Mouse (Mus musculus) intestine, embryonic 15.5 days (tissue): ENCODE data around the gene Slc28a2. TPM values are rescaled to one million over a fixed set of nuclear protein-coding genes. Genes with fewer than 3 reads are reported as not detected.
"Not testable (repeated sequence)": the region's sequence is repeated elsewhere in the genome, so short reads cannot be mapped to it uniquely, and the experiment has no call there.

Source experiments
- ATAC-seq: fragments of 200-750 bp; cut with Nextera tagmentation; 2 replicates; pipeline ENCODE4 v1.8.0; 2017; ENCODE audit warnings: moderate TSS enrichment, moderate library complexity
- H3K27ac ChIP-seq: fragments of 300-500 bp; sonication (generic); 2 replicates; pipeline ENCODE4 v1.5.1; 2015; ENCODE audit warnings: mild to moderate bottlenecking, inconsistent platforms
- H3K27me3 ChIP-seq: fragments of 300-500 bp; sonication (generic); replicated peaks from 2 replicates; pipeline ENCODE4 v1.6.1; 2015; ENCODE audit warnings: inconsistent platforms
- H3K36me3 ChIP-seq: fragments of 300-500 bp; sonication (generic); 2 replicates; pipeline ENCODE4 v1.6.1; 2015; ENCODE audit warnings: inconsistent platforms
- H3K4me1 ChIP-seq: fragments of 300-500 bp; sonication (generic); replicated peaks from 2 replicates; pipeline ENCODE4 v1.6.1; 2015; ENCODE audit warnings: inconsistent platforms
- H3K4me2 ChIP-seq: fragments of 300-500 bp; sonication (generic); replicated peaks from 2 replicates; pipeline ENCODE4 v1.6.1; 2015; ENCODE audit warnings: mild to moderate bottlenecking, inconsistent platforms
- H3K4me3 ChIP-seq: fragments of 300-500 bp; sonication (generic); replicated peaks from 2 replicates; pipeline ENCODE4 v1.5.1; 2015; ENCODE audit warnings: inconsistent platforms
- H3K9ac ChIP-seq: fragments of 300-500 bp; sonication (generic); 2 replicates; pipeline ENCODE4 v1.6.1; 2015; ENCODE audit warnings: inconsistent platforms
- H3K9me3 ChIP-seq: fragments of 300-500 bp; sonication (generic); 2 replicates; pipeline ENCODE4 v1.6.1; 2016; ENCODE audit warnings: inconsistent platforms
- WGBS: fragments of 180-500 bp; shearing (Covaris S2); methylation state at CpG from one replicate; pipeline ENCODE4 v1.1.7; 2015; 5-methylcytosine and 5-hydroxymethylcytosine counted together
- polyA plus RNA-seq: library from polyadenylated mRNA; unstranded; fragments of >200 nt; fragmentation: Nextera tagmentation; extraction: Ambion mirVana; gene quantifications from 2 replicates; pipeline ENCODE4 v1.2.1, GENCODE M21; 2015

The Slc28a2 gene
- polyA plus RNA-seq, 1 experiment from 2014 or later = 63.2 TPM

- Histone ChIP-seq H3K4me1 (no peaks in the 10 kb centered on the region), H3K27me3 (no peaks in the 10 kb centered on the region), H3K9me3 (no peaks in the 10 kb centered on the region), H3K27ac (no peak overlapping the region), H3K4me3 (no peak overlapping the region), H3K9ac (no peak overlapping the region), H3K4me2 (no peak overlapping the region), H3K36me3 (no peaks in the 10 kb centered on the region)
- no peak for ATAC-seq
- WGBS = 78% methylated on average over 7 of the region's 7 CpGs
Observed at GRCm38 (mm10) chr2:122408928-122409327, 17.3 kb upstream of the Slc28a2 start.

- 46% methylated on average over 2 of the region's 2 CpGs for WGBS
- H3K36me3 ChIP-seq, H3K9me3 ChIP-seq, H3K27ac ChIP-seq, H3K4me3 ChIP-seq, H3K4me2 ChIP-seq, H3K9ac ChIP-seq, H3K27me3 ChIP-seq, H3K4me1 ChIP-seq: not testable (repeated sequence)
- ATAC-seq = peak; percentile 89
Observed at GRCm38 (mm10) chr2:122426645-122427044, 368 bp downstream of the Slc28a2 start.

- not testable (repeated sequence) for H3K27me3 ChIP-seq, ATAC-seq, H3K36me3 ChIP-seq, H3K4me2 ChIP-seq, H3K9me3 ChIP-seq, H3K27ac ChIP-seq, H3K4me1 ChIP-seq, H3K4me3 ChIP-seq, H3K9ac ChIP-seq
- 88% methylated on average over 5 of the region's 5 CpGs for WGBS
Observed at GRCm38 (mm10) chr2:122438706-122439482, 12.6 kb downstream of the Slc28a2 start.

- not testable (repeated sequence) for H3K27ac ChIP-seq
- ATAC-seq = peak; percentile 86
- 0% methylated on average over 1 of the region's 3 CpGs for WGBS
Observed at GRCm38 (mm10) chr2:122440521-122440920, 14.2 kb downstream of the Slc28a2 start.

GRCm38 (mm10) chr2:122441000-122441933 is 15.0 kb downstream of the Slc28a2 start:
- Histone ChIP-seq H3K9me3 (no peaks in the 10 kb centered on the region), H3K36me3 (no peaks in the 10 kb centered on the region), H3K9ac (no peak overlapping the region), H3K4me2 (peak overlapping the region; percentile 43), H3K27me3 (no peaks in the 10 kb centered on the region), H3K4me3 (peak overlapping the region; percentile 25), H3K27ac (peak overlapping the region; percentile 72), H3K4me1 (no peaks in the 10 kb centered on the region)
- ATAC-seq = peak; percentile 93
- 51% methylated on average over 7 of the region's 7 CpGs for WGBS

More at GRCm38 (mm10) chr2:122440521-122440920, 14.2 kb downstream of the Slc28a2 start:
- H3K9ac ChIP-seq, H3K4me1 ChIP-seq, H3K36me3 ChIP-seq, H3K9me3 ChIP-seq, H3K27me3 ChIP-seq, H3K4me3 ChIP-seq, H3K4me2 ChIP-seq: not testable (repeated sequence)

GRCm38 (mm10) chr2:122450351-122450750 is 24.1 kb downstream of the Slc28a2 start:
- Histone ChIP-seq H3K4me1 (no peaks in the 10 kb centered on the region), H3K36me3 (no peaks in the 10 kb centered on the region), H3K27ac (no peak overlapping the region), H3K4me3 (no peak overlapping the region), H3K9me3 (no peaks in the 10 kb centered on the region), H3K27me3 (no peaks in the 10 kb centered on the region), H3K4me2 (no peak overlapping the region), H3K9ac (no peak overlapping the region)
- WGBS = 80% methylated on average over 4 of the region's 4 CpGs
- no peak for ATAC-seq

- Histone ChIP-seq H3K36me3 (no peaks in the 10 kb centered on the region), H3K4me3 (no peak overlapping the region), H3K27me3 (no peaks in the 10 kb centered on the region), H3K9me3 (no peaks in the 10 kb centered on the region), H3K27ac (no peak overlapping the region), H3K9ac (no peak overlapping the region), H3K4me2 (no peak overlapping the region), H3K4me1 (no peaks in the 10 kb centered on the region)
- 68% methylated on average over 2 of the region's 2 CpGs for WGBS
- no peak for ATAC-seq
Observed at GRCm38 (mm10) chr2:122452426-122452825, 26.1 kb downstream of the Slc28a2 start.

- Histone ChIP-seq H3K9ac (peak overlapping the region; percentile 56), H3K9me3 (no peaks in the 10 kb centered on the region), H3K27ac (no peak overlapping the region), H3K27me3 (no peaks in the 10 kb centered on the region), H3K4me3 (peak overlapping the region; percentile 59), H3K36me3 (no peaks in the 10 kb centered on the region), H3K4me1 (peaks cover 7% of the 10 kb centered on the region; the same call in 1 of the 2 replicates), H3K4me2 (peak overlapping the region; percentile 95)
- no peak for ATAC-seq
- 35% methylated on average over 11 of the region's 11 CpGs for WGBS
Observed at GRCm38 (mm10) chr2:122466901-122467300, 40.6 kb downstream of the Slc28a2 start.

- Histone ChIP-seq H3K9me3 (no peaks in the 10 kb centered on the region), H3K4me3 (peak overlapping the region; percentile 59), H3K4me2 (peak overlapping the region; percentile 95), H3K4me1 (peaks cover 7% of the 10 kb centered on the region; the same call in 1 of the 2 replicates), H3K27ac (no peak overlapping the region), H3K9ac (peak overlapping the region; percentile 56), H3K27me3 (no peaks in the 10 kb centered on the region), H3K36me3 (no peaks in the 10 kb centered on the region)
- ATAC-seq = peak; percentile 100
- WGBS = under 1% methylated on average over 46 of the region's 46 CpGs
Observed at GRCm38 (mm10) chr2:122467351-122468013, 41.2 kb downstream of the Slc28a2 start.

GRCm38 (mm10) chr2:122469221-122469620 is 42.9 kb downstream of the Slc28a2 start:
- no peaks in the 10 kb centered on the region for H3K27me3 ChIP-seq
- H3K4me3 ChIP-seq = no peak overlapping the region
- no peaks in the 10 kb centered on the region for H3K36me3 ChIP-seq
- H3K9me3 ChIP-seq = no peaks in the 10 kb centered on the region
- H3K27ac ChIP-seq = no peak overlapping the region
- WGBS = 91% methylated on average over 3 of the region's 3 CpGs
- H3K4me1 ChIP-seq = peaks cover 7% of the 10 kb centered on the region; the same call in 1 of the 2 replicates
- ATAC-seq = no peak
- H3K4me2 ChIP-seq = no peak overlapping the region
- H3K9ac ChIP-seq = no peak overlapping the region

- no peaks in the 10 kb centered on the region for H3K9me3 ChIP-seq
- no peaks in the 10 kb centered on the region for H3K27me3 ChIP-seq
- H3K9ac ChIP-seq = no peak overlapping the region
- no peak overlapping the region for H3K27ac ChIP-seq
- no peaks in the 10 kb centered on the region for H3K4me1 ChIP-seq
- H3K4me3 ChIP-seq = no peak overlapping the region
- ATAC-seq = no peak
- no peaks in the 10 kb centered on the region for H3K36me3 ChIP-seq
- no peak overlapping the region for H3K4me2 ChIP-seq
Observed at GRCm38 (mm10) chr2:122476585-122476984, 50.3 kb downstream of the Slc28a2 start.

- ATAC-seq, H3K9ac ChIP-seq, H3K4me2 ChIP-seq, H3K4me3 ChIP-seq, H3K27ac ChIP-seq, H3K36me3 ChIP-seq, H3K4me1 ChIP-seq, H3K9me3 ChIP-seq, H3K27me3 ChIP-seq: not testable (repeated sequence)
- 71% methylated on average over 1 of the region's 1 CpGs for WGBS
Observed at GRCm38 (mm10) chr2:122483787-122484186, 57.5 kb downstream of the Slc28a2 start.
